28 mouse cellular contexts compared by ENCODE assay signal in the genomic region with DNA sequence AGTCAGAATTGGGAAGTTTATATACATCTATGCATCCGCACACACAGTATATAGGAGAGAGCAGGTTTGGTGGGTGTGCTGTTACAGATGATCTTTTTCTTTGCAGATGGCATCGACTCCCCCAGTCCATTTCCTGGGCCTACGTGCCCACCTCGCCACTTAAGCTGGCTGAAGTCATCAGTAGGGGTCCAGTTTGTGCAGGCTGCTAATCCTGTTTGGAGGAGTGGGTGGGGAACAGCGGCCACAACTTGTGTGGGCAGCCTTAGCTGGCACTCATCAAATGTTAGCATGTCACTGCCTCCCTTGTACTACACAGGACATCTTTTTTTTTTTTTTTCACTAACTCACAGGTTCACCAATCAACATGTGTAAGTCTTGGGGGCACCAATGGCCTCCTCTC. TPM values are rescaled to one million over a fixed set of nuclear protein-coding genes. Genes with fewer than 3 reads are reported as not detected.
A peak's percentile ranks its signal among the peaks of the same experiment; 100 is the strongest.
DNase-seq lines count a peak whose midpoint lies in the region; ATAC-seq lines count a peak whose summit lies in the region.
"Had no signal": no experiment of that assay in that cellular context is flagged by ENCODE, and none has a peak within 500 bp of the region (broad histone marks: within the 10 kb centered on the region; RNA-seq: fewer than 3 reads in every experiment).

No protein-coding gene starts in this region.

- no peaks in the 10 kb centered on the region for H3K36me3 ChIP-seq in forebrain, embryonic 10.5 days (replicated peaks)
- H3K36me3 ChIP-seq in forebrain, embryonic 11.5 days (ENCODE audit: control insufficient read depth, insufficient read depth, low read length) = no peaks in the 10 kb centered on the region
- H3K36me3 ChIP-seq: embryonic facial prominence, embryonic 12.5 days; embryonic facial prominence, embryonic 15.5 days; heart, embryonic 12.5 days; heart, embryonic 15.5 days; hindbrain, embryonic 10.5 days; hindbrain, embryonic 13.5 days had no signal

- 29% methylated on average over 5 of the region's 5 CpGs for WGBS in forebrain, embryonic 10.5 days
- WGBS in forebrain, embryonic 11.5 days = 41% methylated on average over 5 of the region's 5 CpGs

- peaks cover 50% of the 10 kb centered on the region for H3K4me1 ChIP-seq in forebrain, embryonic 10.5 days
- H3K4me1 ChIP-seq in forebrain, embryonic 11.5 days (replicated peaks; ENCODE audit: control insufficient read depth, insufficient read depth, low read length) = peaks cover 26% of the 10 kb centered on the region; the same call in 1 of the 2 replicates

- DNase-seq in forebrain, embryonic 10.5 days (ENCODE audit: extremely low spot score, low spot score) = peak; percentile 16
- no peak for DNase-seq in forebrain, embryonic 11.5 days (ENCODE audit: low spot score)
- peak; percentile 41 for DNase-seq in layer of hippocampus, adult 9-11 months
- DNase-seq in layer of hippocampus, adult 18-20 months (ENCODE audit: low spot score in 2 of 2) = no peak
- peak; percentile 27 for DNase-seq in CD4-positive helper T cell, adult 2 months (ENCODE audit: low read depth, low spot score)
- peak; percentile 49 for DNase-seq in brain, adult 2 months (ENCODE audit: low read depth, low spot score)
- DNase-seq: adrenal gland, adult 8-10 months; adrenal gland, postnatal 36 days; cerebellum, adult 11 months; cerebellum, adult 2 months; cerebellum, adult 9-11 months; cerebellum, postnatal 25 days; gastrocnemius, postnatal 10 days; gastrocnemius, postnatal 36 days; heart, postnatal 10 days; heart, postnatal 36 days had no signal

- no peak overlapping the region for H3K4me3 ChIP-seq in forebrain, embryonic 10.5 days
- H3K4me3 ChIP-seq in forebrain, embryonic 11.5 days (ENCODE audit: low read depth, low read length) = no peak overlapping the region
- H3K4me3 ChIP-seq: embryonic facial prominence, embryonic 12.5 days; embryonic facial prominence, embryonic 15.5 days had no signal

- peaks cover 90% of the 10 kb centered on the region for H3K27me3 ChIP-seq in forebrain, embryonic 10.5 days (ENCODE audit: poor library complexity, severe bottlenecking)
- peaks cover 51% of the 10 kb centered on the region for H3K27me3 ChIP-seq in forebrain, embryonic 11.5 days (ENCODE audit: control insufficient read depth, insufficient read depth, low read length)

- no peaks in the 10 kb centered on the region for H3K9me3 ChIP-seq in forebrain, embryonic 10.5 days
- H3K9me3 ChIP-seq in forebrain, embryonic 11.5 days (ENCODE audit: control insufficient read depth, low read length) = no peaks in the 10 kb centered on the region
- H3K9me3 ChIP-seq: embryonic facial prominence, embryonic 12.5 days; embryonic facial prominence, embryonic 15.5 days; forebrain, embryonic 13.5 days; heart, embryonic 12.5 days; heart, embryonic 15.5 days; hindbrain, embryonic 10.5 days; hindbrain, embryonic 13.5 days had no signal

- H3K4me2 ChIP-seq in forebrain, embryonic 11.5 days (ENCODE audit: low read depth, low read length, severe bottlenecking) = no peak overlapping the region
- H3K4me2 ChIP-seq: embryonic facial prominence, embryonic 12.5 days; hindbrain, embryonic 13.5 days had no signal

- ATAC-seq in forebrain, embryonic 11.5 days (replicated peaks; ENCODE audit: low FRiP score) = no peak
- ATAC-seq: forebrain, embryonic 13.5 days; forebrain, embryonic 16.5 days; hindbrain, postnatal 0 days; inflammation-experienced regulatory T-cells, adult 6 months; intestine, embryonic 16.5 days had no signal

- H3K27ac ChIP-seq in forebrain, embryonic 10.5 days = no peak overlapping the region
- H3K27ac ChIP-seq in forebrain, embryonic 11.5 days (ENCODE audit: low read depth, low read length) = no peak overlapping the region
- H3K27ac ChIP-seq: embryonic facial prominence, embryonic 12.5 days; embryonic facial prominence, embryonic 15.5 days; forebrain, embryonic 13.5 days; heart, embryonic 15.5 days; hindbrain, embryonic 10.5 days; hindbrain, embryonic 13.5 days; hindbrain, postnatal 0 days had no signal

- H3K9ac ChIP-seq in forebrain, embryonic 11.5 days (ENCODE audit: low read length) = no peak overlapping the region
- H3K9ac ChIP-seq: embryonic facial prominence, embryonic 12.5 days; embryonic facial prominence, embryonic 15.5 days; forebrain, embryonic 13.5 days; heart, embryonic 12.5 days; heart, embryonic 15.5 days; hindbrain, embryonic 13.5 days had no signal

RNA-seq across cellular contexts. Expression of gene Nr4a3, which starts 5.5 kb away (rescaled TPM):
- polyA plus RNA-seq in forebrain, embryonic 10.5 days (2016; fragmentation: Nextera tagmentation; extraction: Ambion mirVana) = 0.26 and 0.30 TPM in 2 replicates
- polyA plus RNA-seq in forebrain, embryonic 11.5 days (2014; fragmentation: Nextera tagmentation; extraction: Ambion mirVana) = 0.31 and 0.71 TPM in 2 replicates
- 10 to 100 TPM; 61.0 to 87.4 TPM for total RNA-seq in layer of hippocampus, adult 18-20 months (2021)
- total RNA-seq: MEL had no signal

Comparison
In these comparisons a context has a peak if more than half of its experiments do, and no peak if none do; other contexts are left out.
1. DNase-seq: peak in forebrain, embryonic 10.5 days (single experiment), layer of hippocampus, adult 9-11 months (single experiment), CD4-positive helper T cell, adult 2 months (single experiment) and brain, adult 2 months (single experiment); none in forebrain, embryonic 11.5 days (single experiment) and layer of hippocampus, adult 18-20 months (0 of 2).